Mouse (Mus musculus) midbrain, embryonic 16.5 days (tissue): ENCODE results near the gene Usp37. TPM values are rescaled to one million over a fixed set of nuclear protein-coding genes. Genes with fewer than 3 reads are reported as not detected.
A peak's percentile ranks its signal among the peaks of the same experiment; 100 is the strongest.

ENCODE experiments used
- ATAC-seq: fragments of 200-750 bp; cut with Nextera tagmentation; 2 replicates; pipeline ENCODE4 v1.8.0; 2017; ENCODE audit warnings: moderate TSS enrichment
- H3K27ac ChIP-seq: fragments of 300-500 bp; sonication (generic); 2 replicates; pipeline ENCODE4 v1.5.1; 2014; ENCODE audit warnings: mild to moderate bottlenecking, low read length, mixed read lengths
- H3K27me3 ChIP-seq: fragments of 300-500 bp; sonication (generic); 2 replicates; pipeline ENCODE4 v1.6.1; 2014; ENCODE audit warnings: low read depth, low read length, mixed read lengths; ENCODE audit not compliant: control insufficient read depth, insufficient read depth
- H3K36me3 ChIP-seq: fragments of 300-500 bp; sonication (generic); 2 replicates; pipeline ENCODE4 v1.6.1; 2014; ENCODE audit warnings: mild to moderate bottlenecking, low read length, moderate library complexity, mixed read lengths; ENCODE audit not compliant: control insufficient read depth, insufficient read depth
- H3K4me1 ChIP-seq: fragments of 300-500 bp; sonication (generic); 2 replicates; pipeline ENCODE4 v1.6.1; 2014; ENCODE audit warnings: mild to moderate bottlenecking, low read length, mixed read lengths; ENCODE audit not compliant: control insufficient read depth, insufficient read depth
- H3K4me2 ChIP-seq: fragments of 300-500 bp; sonication (generic); 2 replicates; pipeline ENCODE4 v1.6.1; 2014; ENCODE audit warnings: mild to moderate bottlenecking, low read length, mixed read lengths
- H3K4me3 ChIP-seq: fragments of 300-500 bp; sonication (generic); 2 replicates; pipeline ENCODE4 v1.5.1; 2014; ENCODE audit warnings: low read depth, mild to moderate bottlenecking, low read length, moderate library complexity, mixed read lengths
- H3K9ac ChIP-seq: fragments of 300-500 bp; sonication (generic); 2 replicates; pipeline ENCODE4 v1.6.1; 2014; ENCODE audit warnings: low read depth, low read length, mixed read lengths
- H3K9me3 ChIP-seq: fragments of 300-500 bp; sonication (generic); replicated peaks from 2 replicates; pipeline ENCODE4 v1.6.1; 2014; ENCODE audit warnings: mild to moderate bottlenecking, low read length, mixed read lengths; ENCODE audit not compliant: control insufficient read depth, poor library complexity, severe bottlenecking
- WGBS: fragments of 180-500 bp; shearing (Covaris S2); extraction: QIAGEN DNeasy Blood & Tissue Kit; methylation state at CpG from one replicate; pipeline ENCODE4 v1.1.7; 2014; 5-methylcytosine and 5-hydroxymethylcytosine counted together
- polyA plus RNA-seq: library from polyadenylated mRNA; unstranded; fragments of >200 nt; fragmentation: Nextera tagmentation; extraction: Ambion mirVana; gene quantifications from 2 replicates; pipeline ENCODE4 v1.2.1, GENCODE M21; 2015

The Usp37 gene
- 27.3 and 28.1 TPM in 2 replicates for polyA plus RNA-seq

DNA sequence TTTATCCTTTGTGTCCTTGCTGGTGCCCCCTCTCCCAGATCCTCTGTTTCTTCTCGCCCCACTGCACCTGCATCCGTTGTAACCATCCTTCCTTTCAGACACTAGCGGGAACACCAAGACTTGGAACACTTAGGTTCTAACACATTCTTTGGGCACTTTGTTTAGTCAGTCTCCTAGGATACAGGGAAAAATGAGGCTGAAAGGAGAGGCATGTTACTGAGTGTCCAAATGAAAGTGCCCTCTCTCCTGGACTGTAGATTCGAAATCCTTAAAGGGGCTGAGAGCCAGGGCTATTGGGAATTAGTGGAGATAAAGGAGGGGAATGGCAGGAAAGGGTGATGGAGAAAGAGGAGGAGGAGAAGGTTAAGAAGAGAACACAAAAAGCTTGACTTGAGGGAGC lies at the start of gene Usp37:
TSS of gene Usp37 (minus strand) at position 101 of the 400 bp plus-strand sequence.
- Histone ChIP-seq H3K4me1 (peaks cover 2% of the 10 kb centered on the region), H3K27me3 (no peaks in the 10 kb centered on the region), H3K27ac (no peak within 1 kb of the TSS), H3K9ac (no peak within 1 kb of the TSS), H3K9me3 (no peaks in the 10 kb centered on the region), H3K4me2 (peak within 1 kb of the TSS; percentile 4), H3K4me3 (0 out of 2 replicates have a peak within 1 kb of the TSS, but pooled peaks have one; percentile 0), H3K36me3 (no peaks in the 10 kb centered on the region)
- 12% methylated on average over 4 of the region's 4 CpGs for WGBS
- no peak for ATAC-seq

DNA sequence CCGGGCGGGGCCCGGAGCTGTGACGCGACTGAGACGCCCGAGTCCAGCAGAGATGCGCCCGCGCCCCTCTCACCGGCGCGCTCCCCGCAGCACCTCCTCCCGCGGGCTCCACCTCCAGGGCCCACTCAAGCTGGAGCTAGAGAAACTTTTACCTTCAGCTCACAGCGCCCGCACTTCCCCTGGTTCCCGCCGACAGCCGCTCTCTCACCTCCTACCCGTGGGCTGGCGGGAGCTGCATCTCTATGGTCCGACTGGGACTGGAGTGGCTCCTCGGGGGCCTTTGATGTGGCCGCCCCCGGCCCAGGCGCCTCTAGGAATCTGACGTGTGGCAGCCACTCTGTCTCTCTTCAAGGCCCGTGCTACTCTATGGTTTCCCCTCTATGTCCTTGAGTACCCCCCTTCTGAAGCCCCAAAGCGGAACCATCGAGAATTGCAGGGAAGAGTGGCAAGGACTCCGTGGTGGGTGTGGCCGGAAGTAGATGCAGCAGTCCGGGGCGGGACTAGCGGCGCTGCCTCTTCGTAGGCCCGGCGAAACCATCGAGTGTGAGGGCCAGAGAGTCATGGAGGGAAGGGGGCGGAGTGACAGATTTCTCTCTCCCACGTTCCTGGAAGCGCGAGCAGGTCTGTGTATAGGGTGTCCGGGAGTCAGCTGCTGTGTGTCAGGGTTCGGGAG lies 43.8 kb upstream of the Usp37 start, which contains the start of the genes Zfp142 and Bcs1l:
TSS of gene Zfp142 (minus strand) at position 474 of the 673 bp plus-strand sequence.
TSS of gene Bcs1l (plus strand) at position 517 of the 673 bp plus-strand sequence.
- peaks cover 33% of the 10 kb centered on the region for H3K4me1 ChIP-seq
- H3K4me3 ChIP-seq = peak within 1 kb of the TSS; percentile 76
- peaks cover 14% of the 10 kb centered on the region for H3K36me3 ChIP-seq
- peak within 1 kb of the TSS; percentile 86 for H3K27ac ChIP-seq
- ATAC-seq = peak; percentile 100
- H3K9ac ChIP-seq = peak within 1 kb of the TSS; percentile 80
- under 1% methylated on average over 47 of the region's 48 CpGs for WGBS
- H3K4me2 ChIP-seq = peak within 1 kb of the TSS; percentile 90
- no peaks in the 10 kb centered on the region for H3K9me3 ChIP-seq
- no peaks in the 10 kb centered on the region for H3K27me3 ChIP-seq

DNA sequence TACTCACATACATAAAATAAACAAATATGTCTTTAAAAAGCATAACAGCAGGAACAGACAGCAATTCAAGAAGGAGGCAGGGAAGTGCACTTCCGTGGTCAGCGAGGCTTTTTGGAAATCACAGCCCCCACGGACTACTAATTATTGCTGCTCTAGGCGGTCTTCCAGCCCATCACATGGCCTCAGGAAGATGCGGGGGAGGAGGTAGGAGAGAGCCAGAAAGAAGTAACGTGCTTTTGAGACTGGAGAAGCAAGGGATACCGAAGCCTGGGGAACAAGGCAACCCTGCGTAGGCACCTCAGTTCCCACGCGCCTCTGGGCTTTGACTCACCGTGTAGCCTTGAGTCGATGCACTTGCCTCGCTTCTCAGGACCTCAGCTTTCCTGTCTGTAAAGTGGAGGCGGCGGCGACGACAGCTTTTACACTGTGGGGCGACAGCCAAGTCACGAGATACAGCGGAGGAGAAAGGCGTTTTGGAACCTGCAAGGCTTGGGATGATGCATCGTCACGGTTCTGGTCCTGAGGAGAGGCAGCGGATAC lies 43.2 kb upstream of the Usp37 start:
- under 1% methylated on average over 24 of the region's 24 CpGs for WGBS
- H3K4me3 ChIP-seq = peak overlapping the region; percentile 76
- H3K9me3 ChIP-seq = no peaks in the 10 kb centered on the region
- H3K36me3 ChIP-seq = peaks cover 14% of the 10 kb centered on the region
- peak overlapping the region; percentile 80 for H3K9ac ChIP-seq
- peaks cover 33% of the 10 kb centered on the region for H3K4me1 ChIP-seq
- peak overlapping the region; percentile 90 for H3K4me2 ChIP-seq
- H3K27ac ChIP-seq = peak overlapping the region; percentile 86
- ATAC-seq = no peak
- H3K27me3 ChIP-seq = no peaks in the 10 kb centered on the region

DNA sequence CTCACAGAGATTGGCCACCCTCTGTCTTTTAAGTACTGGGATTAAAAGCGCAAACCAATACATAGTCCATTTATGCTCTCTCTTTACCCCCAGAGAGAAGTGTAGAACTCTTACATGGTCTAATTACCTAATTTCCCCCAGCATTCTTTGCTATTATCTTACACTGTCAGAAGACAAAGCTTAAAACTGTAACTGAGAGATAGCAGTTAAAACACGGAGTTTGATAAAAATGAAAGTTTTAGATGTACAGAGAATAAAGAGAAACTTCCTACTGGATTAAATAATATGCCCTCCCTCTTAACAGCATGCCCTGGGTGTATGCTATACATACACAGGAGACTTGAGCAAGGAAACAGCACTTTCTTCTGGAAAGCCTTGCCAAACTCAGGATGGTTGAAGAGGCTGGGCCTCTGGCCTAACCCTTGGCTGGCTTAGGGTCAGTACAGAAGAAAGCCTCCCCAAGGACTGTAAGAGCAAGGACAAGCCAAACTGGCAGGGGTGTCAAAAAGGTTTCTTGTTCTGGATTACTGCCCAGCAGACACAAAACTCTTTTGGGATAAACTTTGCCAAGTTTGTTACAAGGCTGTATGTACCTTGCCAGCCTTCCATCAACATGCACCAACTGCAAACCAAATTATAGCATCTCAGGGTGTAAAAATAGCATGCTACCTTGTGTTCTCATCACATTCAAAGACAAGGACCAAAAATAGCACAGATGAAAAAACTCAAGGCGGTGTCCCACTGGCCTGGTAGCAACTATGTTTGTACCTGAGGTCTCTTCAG lies 40.7 kb upstream of the Usp37 start:
- Histone ChIP-seq H3K4me3 (no peak overlapping the region), H3K9ac (no peak overlapping the region), H3K36me3 (peaks cover 3% of the 10 kb centered on the region; the same call in 1 of the 2 replicates), H3K4me2 (no peak overlapping the region), H3K9me3 (no peaks in the 10 kb centered on the region), H3K27ac (no peak overlapping the region), H3K4me1 (peaks cover 33% of the 10 kb centered on the region), H3K27me3 (no peaks in the 10 kb centered on the region)
- WGBS = 92% methylated on average over 3 of the region's 3 CpGs
- ATAC-seq = no peak

DNA sequence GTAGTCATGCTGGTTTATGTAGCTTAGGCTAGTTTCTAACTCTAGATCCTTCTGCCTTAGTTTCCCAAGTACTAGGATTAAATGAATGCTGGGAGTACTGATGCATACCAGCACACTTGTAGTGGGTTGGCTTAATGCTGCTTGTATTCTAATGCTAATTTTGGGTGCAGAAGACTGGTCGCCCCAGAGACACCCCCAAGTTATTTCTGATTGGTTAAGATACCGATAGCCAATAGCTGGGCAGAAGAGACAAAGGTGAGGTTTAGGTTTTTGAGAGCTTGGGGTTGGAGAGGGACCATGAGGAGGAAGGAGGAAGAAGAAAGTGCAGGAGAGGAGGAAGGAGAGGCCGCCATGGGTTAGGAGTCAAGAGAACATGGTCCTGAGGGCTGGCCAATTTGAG lies 38.5 kb upstream of the Usp37 start:
- WGBS = 77% methylated on average over 3 of the region's 3 CpGs
- Histone ChIP-seq H3K4me1 (peaks cover 23% of the 10 kb centered on the region), H3K9me3 (no peaks in the 10 kb centered on the region), H3K9ac (no peak overlapping the region), H3K27ac (no peak overlapping the region), H3K36me3 (peaks cover 16% of the 10 kb centered on the region), H3K27me3 (no peaks in the 10 kb centered on the region), H3K4me2 (no peak overlapping the region), H3K4me3 (no peak overlapping the region)
- ATAC-seq = no peak

DNA sequence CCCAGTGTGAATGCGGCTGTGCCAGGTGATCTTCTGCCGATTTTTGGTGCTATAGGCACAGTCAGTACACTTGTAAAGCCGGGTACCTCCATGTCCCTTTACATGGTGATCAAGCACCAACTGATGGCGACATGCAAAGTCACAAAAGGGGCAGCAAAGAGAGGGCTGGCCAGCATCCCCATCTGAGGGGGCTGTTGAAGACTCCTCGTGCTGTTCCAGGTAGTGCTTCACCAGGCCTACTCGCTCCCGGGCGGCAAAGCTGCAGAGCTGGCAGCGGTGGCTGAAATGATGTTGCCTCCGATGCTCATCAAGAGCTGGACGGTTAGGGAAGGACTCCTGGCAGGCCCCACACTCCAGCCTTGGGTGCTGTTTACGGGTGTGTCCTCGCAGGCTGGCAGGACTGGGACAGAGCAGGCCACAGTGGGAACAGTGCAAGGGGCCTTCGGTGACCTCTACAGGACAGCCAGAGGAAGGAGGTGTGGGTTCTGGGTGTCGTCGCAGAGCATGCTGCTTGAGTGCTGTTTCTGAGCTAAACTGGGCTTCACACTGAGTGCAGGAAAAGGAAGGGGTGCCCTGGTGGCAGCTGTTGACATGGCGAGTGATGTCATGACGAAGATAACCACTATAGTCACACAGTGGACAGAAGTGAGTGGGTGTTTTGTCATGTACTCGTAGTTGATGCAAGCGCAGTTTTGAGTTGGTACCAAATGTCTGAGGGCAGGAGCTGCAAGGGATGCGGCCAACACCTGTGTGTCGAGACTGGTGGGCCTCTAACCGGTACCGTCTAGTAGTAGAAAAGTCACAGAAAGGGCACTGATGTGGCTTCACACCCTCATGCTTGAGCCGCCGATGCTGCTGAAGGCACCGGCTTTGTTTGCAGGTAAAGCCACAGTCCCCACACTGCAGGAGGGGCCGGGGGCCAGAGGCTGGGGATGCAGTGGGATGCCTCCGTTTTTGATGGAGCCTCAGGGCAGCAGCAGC lies 25.9 kb upstream of the Usp37 start:
- H3K4me2 ChIP-seq = no peak overlapping the region
- peaks cover 63% of the 10 kb centered on the region for H3K36me3 ChIP-seq
- no peak overlapping the region for H3K27ac ChIP-seq
- no peak for ATAC-seq
- H3K27me3 ChIP-seq = no peaks in the 10 kb centered on the region
- H3K4me1 ChIP-seq = no peaks in the 10 kb centered on the region
- H3K9me3 ChIP-seq = no peaks in the 10 kb centered on the region
- H3K4me3 ChIP-seq = no peak overlapping the region
- WGBS = 94% methylated on average over 29 of the region's 29 CpGs
- H3K9ac ChIP-seq = no peak overlapping the region

DNA sequence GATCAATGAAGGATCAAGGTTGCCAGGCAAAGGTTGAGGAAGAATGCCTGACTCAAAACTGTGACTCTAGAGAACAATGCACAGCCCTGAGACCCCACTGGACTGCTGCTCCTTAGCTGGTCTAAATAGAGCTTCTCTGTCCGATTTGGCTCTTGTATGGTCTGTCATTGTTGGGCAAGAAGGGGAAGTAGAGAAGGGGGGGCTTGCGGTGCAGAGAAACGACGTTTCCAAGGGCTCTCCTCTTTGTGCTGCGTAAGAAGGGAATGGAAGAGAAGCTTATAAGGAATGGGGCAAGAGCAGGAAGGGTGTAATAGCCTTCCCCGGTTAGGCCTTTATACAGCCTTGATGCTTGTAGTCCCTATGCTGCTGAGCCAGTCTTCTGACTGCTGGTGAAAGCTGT lies 21.8 kb upstream of the Usp37 start:
- H3K4me1 ChIP-seq = no peaks in the 10 kb centered on the region
- ATAC-seq = no peak
- no peak overlapping the region for H3K27ac ChIP-seq
- peaks cover 42% of the 10 kb centered on the region for H3K36me3 ChIP-seq
- no peaks in the 10 kb centered on the region for H3K9me3 ChIP-seq
- no peaks in the 10 kb centered on the region for H3K27me3 ChIP-seq
- no peak overlapping the region for H3K9ac ChIP-seq
- no peak overlapping the region for H3K4me2 ChIP-seq
- 54% methylated on average over 6 of the region's 6 CpGs for WGBS
- no peak overlapping the region for H3K4me3 ChIP-seq

DNA sequence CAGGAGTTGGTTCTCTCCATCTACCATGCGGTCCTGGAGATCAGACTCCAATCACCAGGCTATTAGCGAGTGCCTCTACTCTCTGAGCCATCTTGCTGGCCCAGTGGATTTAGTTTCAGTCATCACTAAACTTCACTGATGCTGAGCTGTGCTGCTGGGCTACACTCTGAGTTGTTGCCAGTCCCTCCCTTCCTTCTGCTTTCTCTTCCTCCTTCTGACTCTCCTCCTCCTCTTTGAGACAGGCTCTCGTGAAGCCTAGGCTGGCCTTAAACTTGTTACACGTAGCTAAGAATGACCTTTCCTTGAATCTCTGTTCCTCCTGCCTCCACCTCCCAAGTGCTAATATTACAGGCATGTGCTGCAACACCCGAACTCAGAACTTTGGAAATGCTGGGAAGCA lies 15.0 kb upstream of the Usp37 start:
- Histone ChIP-seq H3K4me2 (no peak overlapping the region), H3K4me1 (no peaks in the 10 kb centered on the region), H3K9ac (no peak overlapping the region), H3K4me3 (no peak overlapping the region), H3K27ac (no peak overlapping the region), H3K27me3 (no peaks in the 10 kb centered on the region), H3K36me3 (0 out of 2 replicates have a peak, but pooled peaks cover 2% of the 10 kb centered on the region), H3K9me3 (no peaks in the 10 kb centered on the region)
- WGBS = 86% methylated on average over 5 of the region's 5 CpGs
- no peak for ATAC-seq
